Mouse (Mus musculus) heart, adult 11 months (tissue): ENCODE measurements at regions not wholly inside any gene's neighbourhood (a gene's known extent, or its start where the extent isn't known, plus 50 kb on each side); places are given as distances from the start of the nearest gene placed in this dataset.
A peak's percentile ranks its signal among the peaks of the same experiment; 100 is the strongest.

Experiments
- DNase-seq: peaks from one replicate; pipeline ENCODE4 v3.0.0; 2022

DNA sequence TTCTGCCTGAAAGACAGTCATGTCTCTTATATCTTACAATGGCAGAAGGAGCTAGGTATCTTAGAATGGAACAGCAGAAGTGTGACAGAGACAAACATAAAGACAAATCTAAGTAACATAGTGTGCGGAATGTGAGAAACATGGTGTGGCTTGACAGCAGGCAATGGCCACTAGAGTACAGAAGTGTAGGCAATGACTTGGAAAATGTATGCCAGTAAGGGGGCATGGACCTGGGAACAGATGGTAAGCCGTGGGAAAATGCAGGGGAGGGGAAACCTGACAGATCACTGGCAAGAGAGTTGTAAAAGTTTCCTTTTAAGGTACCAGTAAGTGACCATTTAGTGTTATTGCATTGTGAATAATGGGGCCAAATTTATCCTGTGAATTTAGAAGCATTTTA lies 1238.0 kb upstream of the Slc7a12 start:
- DNase-seq: no peak

DNA sequence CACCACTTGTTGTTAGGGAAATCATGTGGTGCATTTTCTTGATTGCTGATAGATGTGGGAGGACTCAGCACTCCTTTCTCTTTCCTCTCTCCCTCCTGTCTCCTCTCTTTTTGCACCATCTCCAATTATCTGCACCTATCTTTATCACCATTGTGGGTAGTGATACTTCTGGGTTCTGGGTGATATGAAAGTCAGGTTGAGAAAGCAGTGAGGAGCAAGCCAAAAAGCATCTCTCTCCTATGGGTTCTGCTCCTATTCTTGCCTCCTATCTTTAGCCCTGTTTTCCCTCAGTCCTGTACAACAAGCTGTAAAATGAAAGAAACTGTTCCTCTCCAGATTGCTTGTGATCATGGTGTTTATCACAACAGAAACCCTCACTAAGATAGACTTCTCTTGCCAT lies 1233.0 kb upstream of the Slc7a12 start:
- no peak for DNase-seq

DNA sequence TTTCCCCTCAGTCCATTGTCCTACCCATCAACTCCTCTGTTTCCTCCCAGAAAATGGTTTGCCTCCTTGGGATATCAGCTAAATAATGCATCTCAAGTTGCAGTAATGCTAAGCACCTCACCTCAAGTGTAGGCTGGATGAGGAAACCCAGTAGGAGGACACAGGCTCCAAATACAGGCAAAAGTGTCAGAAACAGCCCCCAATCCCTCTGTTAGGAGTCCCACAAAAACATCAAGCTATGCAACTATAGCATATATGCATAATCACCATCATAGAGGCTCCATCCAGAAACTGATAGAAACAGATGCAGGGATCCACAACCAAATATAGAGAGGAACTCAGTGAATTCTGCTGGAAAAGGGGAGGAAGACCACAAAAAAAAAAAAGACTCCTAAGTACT lies 1231.7 kb upstream of the Slc7a12 start:
- DNase-seq: no peak

DNA sequence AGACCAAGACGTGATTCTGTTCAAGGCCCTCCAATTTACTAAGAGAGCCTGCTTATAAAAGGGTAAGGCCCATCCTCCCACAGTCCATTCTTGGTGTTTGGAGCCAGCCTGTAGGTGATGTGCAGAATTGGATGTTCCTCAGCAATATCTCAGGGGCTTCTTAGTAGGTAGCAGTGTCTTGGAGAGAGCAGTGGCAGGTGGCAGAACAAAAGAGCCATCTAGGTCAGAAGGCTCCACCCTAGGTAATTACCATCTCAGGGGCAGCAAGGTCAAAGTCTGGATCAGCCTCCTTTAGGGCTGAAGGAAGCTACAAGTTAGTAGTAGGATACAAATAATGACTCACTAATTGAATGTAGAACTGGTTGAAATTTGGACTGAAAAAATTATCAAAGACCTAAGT lies 1229.8 kb upstream of the Slc7a12 start:
- DNase-seq: peak; percentile 68

DNA sequence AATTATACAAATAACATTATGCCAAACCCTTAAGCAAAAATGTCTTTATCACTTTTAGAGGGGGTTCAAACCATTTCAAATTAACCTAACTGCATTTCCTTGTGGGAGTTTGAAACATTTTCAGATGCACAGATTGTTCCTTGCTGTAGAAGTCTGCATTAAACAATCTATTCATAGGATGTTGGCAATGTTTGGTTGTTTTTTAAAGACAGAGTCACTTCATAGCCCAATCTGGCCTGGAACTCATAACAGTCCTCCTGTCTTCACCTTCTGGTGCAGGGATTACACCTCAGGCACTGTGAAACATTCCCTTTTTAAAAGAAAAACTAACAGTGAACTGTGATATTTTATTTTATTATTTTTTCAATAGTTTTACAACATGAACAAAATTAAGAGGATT lies 1226.4 kb upstream of the Slc7a12 start:
- DNase-seq: no peak
